Mouse (Mus musculus) intestine, embryonic 14.5 days (tissue): ENCODE results near the gene Sp7. TPM values are rescaled to one million over a fixed set of nuclear protein-coding genes. Genes with fewer than 3 reads are reported as not detected.
A peak's percentile ranks its signal among the peaks of the same experiment; 100 is the strongest.

Experiments used
- ATAC-seq: fragments of 200-750 bp; cut with Nextera tagmentation; replicated peaks from 2 replicates; pipeline ENCODE4 v1.8.0; 2017; ENCODE audit warnings: low read depth, moderate number of reproducible peaks, moderate TSS enrichment, moderate library complexity; ENCODE audit not compliant: low FRiP score, low TSS enrichment
- DNase-seq: peaks from one replicate; pipeline ENCODE4 v3.0.0-alpha.2; 2018; ENCODE audit warnings: low spot score
- H3K27ac ChIP-seq: fragments of 300-500 bp; sonication (generic); 2 replicates; pipeline ENCODE4 v1.5.1; 2014; ENCODE audit warnings: low read depth, mild to moderate bottlenecking, control low read depth
- H3K27me3 ChIP-seq: fragments of 300-500 bp; sonication (generic); replicated peaks from 2 replicates; pipeline ENCODE4 v1.6.1; 2014; ENCODE audit warnings: low read length, control low read depth; ENCODE audit not compliant: control insufficient read depth, insufficient read depth
- H3K36me3 ChIP-seq: fragments of 300-500 bp; sonication (generic); 2 replicates; pipeline ENCODE4 v1.6.1; 2014; ENCODE audit warnings: low read length, control low read depth; ENCODE audit not compliant: control insufficient read depth, insufficient read depth
- H3K4me1 ChIP-seq: fragments of 300-500 bp; sonication (generic); replicated peaks from 2 replicates; pipeline ENCODE4 v1.6.1; 2014; ENCODE audit warnings: low read length, control low read depth, mixed read lengths; ENCODE audit not compliant: control insufficient read depth, insufficient read depth
- H3K4me2 ChIP-seq: fragments of 300-500 bp; sonication (generic); 2 replicates; pipeline ENCODE4 v1.6.1; 2014; ENCODE audit warnings: low read length
- H3K4me3 ChIP-seq: fragments of 300-500 bp; sonication (generic); 2 replicates; pipeline ENCODE4 v1.5.1; 2014; ENCODE audit warnings: low read depth, low read length, control low read depth, mixed read lengths
- H3K9ac ChIP-seq: fragments of 300-500 bp; sonication (generic); 2 replicates; pipeline ENCODE4 v1.6.1; 2014; ENCODE audit warnings: mild to moderate bottlenecking, low read length
- H3K9me3 ChIP-seq: fragments of 300-500 bp; sonication (generic); 2 replicates; pipeline ENCODE4 v1.6.1; 2016; ENCODE audit warnings: low read length, control low read depth; ENCODE audit not compliant: control insufficient read depth
- WGBS: fragments of 180-500 bp; shearing (Covaris S2); extraction: QIAGEN DNeasy Blood & Tissue Kit; methylation state at CpG from one replicate; pipeline ENCODE4 v1.1.7; 2014; 5-methylcytosine and 5-hydroxymethylcytosine counted together
- polyA plus RNA-seq: library from polyadenylated mRNA; unstranded; fragments of >200 nt; fragmentation: Nextera tagmentation; extraction: Ambion mirVana; gene quantifications from 2 replicates; pipeline ENCODE4 v1.2.1, GENCODE M21; 2014

Sp7 gene
- polyA plus RNA-seq, 1 experiment from 2014 or later: 1.2 TPM

DNA sequence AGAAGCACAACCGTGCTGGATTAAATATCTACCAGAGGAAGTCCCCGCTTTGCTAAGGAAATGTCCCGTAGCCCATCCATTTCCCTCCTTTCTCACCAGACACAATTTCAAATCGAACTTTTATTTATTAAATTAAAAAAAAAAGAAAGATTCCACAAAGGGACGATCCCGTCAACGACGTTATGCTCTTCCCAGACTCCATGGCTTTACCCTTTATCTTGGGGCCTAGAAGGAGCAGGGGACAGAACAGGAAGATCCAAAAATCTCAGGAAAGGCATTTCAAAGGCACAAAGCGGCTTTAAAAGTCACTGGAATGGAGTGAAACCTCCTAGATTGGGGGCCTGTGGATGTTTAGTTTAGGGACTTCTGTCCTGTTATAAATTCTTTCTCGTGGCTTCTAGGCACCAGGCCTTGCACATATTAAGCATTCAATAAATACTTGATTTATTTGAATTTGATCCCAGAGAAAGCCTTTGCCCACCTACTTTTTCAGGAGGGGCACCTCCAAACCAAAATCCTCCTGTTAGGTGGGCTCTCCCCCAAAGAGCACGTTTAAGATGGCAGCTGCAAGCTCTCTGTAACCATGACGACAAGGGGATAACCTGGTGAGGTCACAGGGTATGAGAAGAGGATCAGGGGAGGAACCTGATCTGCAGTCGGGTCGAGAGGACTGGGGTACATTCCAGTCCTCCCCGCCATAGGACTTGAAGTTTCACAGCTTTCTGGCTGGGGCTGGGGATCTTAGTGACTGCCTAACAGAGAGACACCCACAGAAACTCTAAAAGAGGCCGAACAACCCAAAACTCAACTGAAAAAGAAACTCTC, 10.3 kb downstream of the Sp7 start:
- H3K27ac ChIP-seq: peak overlapping the region; percentile 62
- H3K4me3 ChIP-seq: peak overlapping the region; percentile 49; the same call in 1 of the 2 replicates

DNA sequence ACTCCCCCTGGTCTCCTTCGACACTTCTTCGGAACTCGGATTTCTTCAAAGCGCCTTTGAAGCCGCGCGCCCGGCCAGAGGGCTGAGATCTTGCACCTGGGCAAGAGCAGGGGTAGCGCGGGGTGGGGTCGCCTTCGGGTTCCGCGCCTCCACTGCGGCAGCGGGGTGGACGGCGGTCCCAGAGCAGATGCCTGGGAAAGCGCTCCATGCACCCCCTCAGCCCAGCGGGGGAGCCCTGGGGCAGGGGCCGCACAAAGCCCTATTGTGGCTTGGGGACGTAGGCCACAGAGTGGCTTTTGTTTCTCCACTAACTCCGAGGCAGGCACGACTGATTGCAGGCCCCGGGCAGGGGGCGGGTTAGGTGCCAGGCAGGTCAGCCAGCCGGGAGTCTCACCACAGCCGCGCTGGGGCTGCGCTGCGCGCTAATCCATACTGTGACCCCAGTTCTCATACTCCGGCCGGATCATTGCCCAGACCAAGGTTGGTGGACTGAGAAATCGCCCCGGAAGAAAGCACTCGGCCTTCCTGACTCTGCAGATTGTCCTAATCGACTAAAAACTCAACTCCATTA, 11.0 kb downstream of the Sp7 start:
- peaks cover 20% of the 10 kb centered on the region for H3K4me1 ChIP-seq
- H3K9me3 ChIP-seq: no peaks in the 10 kb centered on the region
- peaks cover 22% of the 10 kb centered on the region for H3K27me3 ChIP-seq
- DNase-seq (peak; percentile 90), ATAC-seq (peak; percentile 41)
- H3K4me3 ChIP-seq: peak overlapping the region; percentile 49
- H3K4me2 ChIP-seq: peak overlapping the region; percentile 77
- 4% methylated on average over 38 of the region's 38 CpGs for WGBS
- peak overlapping the region; percentile 68 for H3K27ac ChIP-seq
- H3K9ac ChIP-seq: peak overlapping the region; percentile 71
- H3K36me3 ChIP-seq: no peaks in the 10 kb centered on the region

More for the DNA sequence above, 10.3 kb downstream of the Sp7 start:
- Histone ChIP-seq H3K36me3 (no peaks in the 10 kb centered on the region), H3K9me3 (no peaks in the 10 kb centered on the region), H3K4me1 (peaks cover 16% of the 10 kb centered on the region), H3K27me3 (peaks cover 22% of the 10 kb centered on the region), H3K9ac (peak overlapping the region; percentile 71; the same call in 1 of the 2 replicates), H3K4me2 (peak overlapping the region; percentile 77)
- ATAC-seq: no peak
- no peak for DNase-seq
- WGBS: 47% methylated on average over 16 of the region's 16 CpGs

DNA sequence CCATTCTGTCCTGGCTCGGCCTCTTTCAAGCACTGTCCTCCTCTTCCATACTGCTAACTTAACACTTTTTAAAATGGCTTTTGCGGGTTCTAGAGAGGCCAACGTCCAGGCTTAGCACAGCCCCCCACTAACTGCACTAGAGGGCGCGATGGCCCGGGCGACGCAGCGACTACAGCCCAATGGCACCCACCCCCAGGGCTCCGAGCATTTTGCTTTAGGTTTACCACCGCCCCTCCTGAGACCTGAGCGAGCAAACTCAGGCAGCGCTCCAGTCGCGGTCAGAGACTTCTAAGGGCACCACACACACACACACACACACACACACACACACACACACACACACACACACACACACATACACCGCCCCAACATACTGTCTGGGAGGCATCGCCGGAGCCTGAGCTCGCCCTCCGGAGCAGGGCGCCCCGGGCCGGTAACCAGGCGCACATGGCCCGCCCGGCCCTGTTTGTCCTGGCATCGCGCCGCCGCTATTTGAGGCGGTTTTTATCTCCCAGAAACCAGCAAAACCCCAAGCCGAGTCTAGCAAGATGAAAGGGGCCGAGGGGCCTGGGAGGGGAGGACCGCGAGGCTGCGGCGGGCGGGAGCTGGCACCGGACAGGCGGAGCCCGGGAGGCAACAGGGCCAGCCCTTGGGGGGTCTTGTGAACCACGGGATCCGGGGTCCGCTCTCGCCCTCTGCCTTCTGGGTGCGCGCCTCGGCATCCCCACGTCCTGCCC, 11.7 kb downstream of the Sp7 start:
- WGBS: under 1% methylated on average over 48 of the region's 49 CpGs
- DNase-seq: peak; percentile 78
- peak overlapping the region; percentile 68 for H3K27ac ChIP-seq

DNA sequence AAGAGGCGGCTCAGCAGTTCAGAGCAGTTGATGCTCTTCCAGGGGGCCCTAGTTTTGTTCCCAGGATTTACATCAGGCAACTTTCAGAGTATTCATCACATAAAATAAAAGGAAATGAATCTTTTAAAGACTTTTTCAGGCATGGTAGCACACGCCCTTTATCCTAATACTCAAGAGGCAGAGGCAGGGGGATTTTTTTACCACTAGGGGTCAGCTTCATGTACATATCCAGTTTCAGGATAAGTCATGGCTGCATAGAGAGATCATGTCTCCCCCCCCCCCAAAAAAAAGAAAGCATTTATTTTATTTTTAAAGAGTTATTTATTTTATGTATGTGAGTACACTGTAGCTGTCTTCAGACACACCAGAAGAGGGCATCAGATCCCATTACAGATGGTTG, 13.0 kb downstream of the Sp7 start:
- no peak overlapping the region for H3K4me3 ChIP-seq
- ATAC-seq (no peak), DNase-seq (no peak)
- 93% methylated on average over 2 of the region's 2 CpGs for WGBS
- H3K9ac ChIP-seq: no peak overlapping the region
- peaks cover 26% of the 10 kb centered on the region for H3K4me1 ChIP-seq
- peaks cover 22% of the 10 kb centered on the region for H3K27me3 ChIP-seq
- no peaks in the 10 kb centered on the region for H3K36me3 ChIP-seq
- no peak overlapping the region for H3K4me2 ChIP-seq
- no peak overlapping the region for H3K27ac ChIP-seq
- H3K9me3 ChIP-seq: no peaks in the 10 kb centered on the region

More for the DNA sequence above, 11.7 kb downstream of the Sp7 start:
- no peaks in the 10 kb centered on the region for H3K36me3 ChIP-seq
- peak; percentile 64 for ATAC-seq
- H3K9me3 ChIP-seq: no peaks in the 10 kb centered on the region
- peak overlapping the region; percentile 49 for H3K4me3 ChIP-seq
- H3K4me1 ChIP-seq: peaks cover 20% of the 10 kb centered on the region
- peak overlapping the region; percentile 77 for H3K4me2 ChIP-seq
- peak overlapping the region; percentile 71 for H3K9ac ChIP-seq
- H3K27me3 ChIP-seq: peaks cover 22% of the 10 kb centered on the region

DNA sequence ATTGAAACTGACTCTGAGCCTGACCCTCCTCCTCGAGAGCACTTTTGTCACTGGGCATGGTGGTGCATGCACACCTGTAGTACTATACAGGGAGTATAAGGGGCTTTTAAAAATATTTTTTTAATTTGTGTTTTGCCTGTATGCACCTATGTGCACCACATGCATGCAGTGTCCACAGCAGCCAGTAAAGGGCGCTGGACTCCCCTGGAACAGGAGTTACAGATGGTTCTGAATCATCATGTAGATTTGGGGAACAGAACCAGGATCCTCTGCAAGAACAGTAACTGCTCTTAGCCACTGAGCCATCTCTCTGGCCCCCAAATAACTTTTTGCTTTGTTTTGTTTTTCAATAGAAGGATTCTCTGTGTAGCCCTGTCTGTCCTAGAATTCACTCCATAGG, 14.8 kb downstream of the Sp7 start:
- 57% methylated on average over 2 of the region's 2 CpGs for WGBS
- no peaks in the 10 kb centered on the region for H3K36me3 ChIP-seq
- H3K4me2 ChIP-seq: no peak overlapping the region
- peaks cover 6% of the 10 kb centered on the region; the same call in 1 of the 2 replicates for H3K27me3 ChIP-seq
- ATAC-seq (no peak), DNase-seq (no peak)
- H3K9me3 ChIP-seq: no peaks in the 10 kb centered on the region
- no peak overlapping the region for H3K4me3 ChIP-seq
- H3K4me1 ChIP-seq: peaks cover 19% of the 10 kb centered on the region
- H3K27ac ChIP-seq: no peak overlapping the region
- no peak overlapping the region for H3K9ac ChIP-seq

DNA sequence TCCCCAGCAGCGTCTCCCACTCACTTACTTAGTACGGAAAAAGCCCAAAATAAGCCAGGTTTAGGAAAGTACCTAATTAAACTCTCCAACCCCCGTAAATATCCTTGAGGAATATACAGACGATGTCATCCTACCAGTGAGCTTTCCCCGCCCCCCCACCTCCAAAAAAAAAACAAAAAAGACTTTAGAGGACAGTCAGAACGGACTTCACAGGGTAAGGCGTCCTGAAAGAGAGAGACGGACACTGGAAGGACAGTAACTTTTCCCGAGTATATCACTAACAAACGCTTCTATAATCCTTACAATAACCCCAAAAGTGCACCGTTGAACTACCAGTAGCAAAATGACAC, 16.1 kb downstream of the Sp7 start:
- H3K9ac ChIP-seq: peak overlapping the region; percentile 84
- 7% methylated on average over 11 of the region's 11 CpGs for WGBS

DNA sequence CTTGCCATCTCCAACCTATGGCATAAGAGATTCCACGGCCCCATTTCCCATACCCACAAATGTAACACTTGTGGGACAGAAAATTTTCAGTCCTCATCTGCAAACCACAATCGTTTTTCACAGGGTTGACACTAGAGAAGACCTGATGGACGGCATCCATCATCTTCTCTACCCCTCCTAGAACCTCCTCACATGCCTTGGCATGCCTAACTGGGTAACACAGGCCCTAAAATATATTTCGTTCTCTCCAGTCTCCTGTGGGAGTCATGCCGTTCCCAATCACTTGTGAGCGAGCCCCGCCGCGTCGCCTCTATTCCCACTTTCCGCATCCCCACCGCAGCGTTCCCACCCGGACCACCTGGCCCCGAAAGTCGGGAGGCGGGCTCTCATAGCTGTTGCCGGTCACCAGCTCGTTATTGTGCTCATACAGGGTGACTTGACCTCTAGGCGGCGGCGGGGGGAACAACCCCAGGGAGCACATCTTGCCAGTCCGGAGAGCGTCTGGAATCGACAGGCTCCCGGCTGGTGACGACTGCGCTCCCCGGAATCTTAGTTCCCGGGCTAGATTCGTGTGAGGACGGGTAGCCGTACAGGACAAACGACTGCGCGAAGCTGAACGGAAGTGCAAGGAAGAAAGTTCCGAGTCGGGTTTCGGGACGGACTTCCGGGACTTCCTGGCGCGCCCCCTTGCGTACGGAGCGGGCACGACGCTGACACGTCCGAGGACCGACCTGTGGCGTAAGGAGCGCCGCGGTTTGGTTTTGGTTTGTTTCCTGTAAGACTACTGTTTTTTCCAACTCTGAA, 16.6 kb downstream of the Sp7 start, which contains the start of gene Aaas:
TSS of gene Aaas (minus strand) at position 634 of the 804 bp plus-strand sequence.
- H3K36me3 ChIP-seq: peaks cover 18% of the 10 kb centered on the region
- WGBS: under 1% methylated on average over 56 of the region's 56 CpGs
- no peaks in the 10 kb centered on the region for H3K9me3 ChIP-seq
- no peaks in the 10 kb centered on the region for H3K27me3 ChIP-seq
- H3K4me3 ChIP-seq: peak within 1 kb of the TSS; percentile 76
- peak within 1 kb of the TSS; percentile 55 for H3K4me2 ChIP-seq
- peak within 1 kb of the TSS; percentile 84 for H3K9ac ChIP-seq
- H3K27ac ChIP-seq: peak within 1 kb of the TSS; percentile 67
- DNase-seq (peak; percentile 97), ATAC-seq (peak; percentile 88)
- peaks cover 15% of the 10 kb centered on the region for H3K4me1 ChIP-seq

More for the DNA sequence above, 16.1 kb downstream of the Sp7 start:
- 0 out of 2 replicates have a peak, but pooled peaks have one; percentile 1 for ATAC-seq
- H3K4me1 ChIP-seq: peaks cover 15% of the 10 kb centered on the region
- H3K27ac ChIP-seq: peak overlapping the region; percentile 67
- H3K4me3 ChIP-seq: peak overlapping the region; percentile 76
- H3K4me2 ChIP-seq: peak overlapping the region; percentile 55
- peaks cover 12% of the 10 kb centered on the region for H3K36me3 ChIP-seq
- H3K9me3 ChIP-seq: no peaks in the 10 kb centered on the region
- no peak for DNase-seq
- no peaks in the 10 kb centered on the region for H3K27me3 ChIP-seq

DNA sequence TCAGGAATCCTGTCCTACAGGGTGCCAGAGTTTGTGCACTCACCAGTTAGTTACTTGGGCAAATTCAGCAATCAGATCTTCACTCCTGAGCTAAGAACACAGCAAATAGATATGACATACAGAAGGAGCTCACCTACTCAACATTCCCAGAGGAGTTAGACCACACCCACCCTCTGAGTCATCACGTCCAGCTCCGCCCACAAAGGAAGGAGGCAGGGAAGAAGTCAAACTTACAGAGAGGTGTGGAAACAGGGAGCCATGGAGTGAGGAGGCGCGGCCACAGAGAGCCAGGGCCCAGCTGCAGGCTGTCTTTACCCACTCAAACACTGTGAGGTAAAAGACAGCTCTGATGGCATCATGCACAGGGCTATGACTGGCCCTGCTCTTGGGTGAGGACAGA, 20.5 kb downstream of the Sp7 start:
- H3K9me3 ChIP-seq: no peaks in the 10 kb centered on the region
- no peak overlapping the region for H3K27ac ChIP-seq
- H3K4me1 ChIP-seq: peaks cover 10% of the 10 kb centered on the region
- DNase-seq (no peak), ATAC-seq (no peak)
- no peaks in the 10 kb centered on the region for H3K27me3 ChIP-seq
- H3K4me2 ChIP-seq: no peak overlapping the region
- no peak overlapping the region for H3K9ac ChIP-seq
- WGBS: 60% methylated on average over 4 of the region's 4 CpGs
- H3K4me3 ChIP-seq: no peak overlapping the region
- H3K36me3 ChIP-seq: peaks cover 41% of the 10 kb centered on the region
